Mouse (Mus musculus) liver, embryonic 14.5 days (tissue): Measurements from ENCODE around the gene Gm39566. TPM values are rescaled to one million over a fixed set of nuclear protein-coding genes. Genes with fewer than 3 reads are reported as not detected.

Experiments
- ATAC-seq: fragments of 200-750 bp; cut with Nextera tagmentation; 2 replicates; pipeline ENCODE4 v1.8.0; 2017; ENCODE audit warnings: moderate number of reproducible peaks, mild to moderate bottlenecking, moderate library complexity; ENCODE audit not compliant: insufficient read depth
- DNase-seq, 3 experiments: peaks; one replicate each; pipeline ENCODE4 v3.0.0-alpha.2; 2012 to 2013; ENCODE audit warnings: low read depth in 3 of 3, low spot score in 3 of 3
- H3K27ac ChIP-seq: fragments of 300-500 bp; sonication (generic); 2 replicates; pipeline ENCODE4 v1.5.1; 2014; ENCODE audit warnings: moderate library complexity, mild to moderate bottlenecking, control low read depth, inconsistent platforms
- H3K27me3 ChIP-seq: fragments of 300-500 bp; sonication (generic); 2 replicates; pipeline ENCODE4 v1.6.1; 2014; ENCODE audit warnings: mild to moderate bottlenecking, low read length, moderate library complexity; ENCODE audit not compliant: control insufficient read depth, insufficient read depth
- H3K36me3 ChIP-seq: fragments of 300-500 bp; sonication (generic); replicated peaks from 2 replicates; pipeline ENCODE4 v1.6.1; 2014; ENCODE audit warnings: low read depth; ENCODE audit not compliant: control insufficient read depth, insufficient read depth
- H3K4me1 ChIP-seq, 2 experiments: fragments of 200-500 bp in 1 of 2; fragments of 300-500 bp in 1 of 2; sonication (generic) in 1 of 2; replicated peaks; 2 replicates each; pipeline ENCODE4 v1.6.1; 2012 to 2014; ENCODE audit warnings: antibody characterized with exemption in 1 of 2, inconsistent platforms in 1 of 2, low read length in 1 of 2; ENCODE audit not compliant: control insufficient read depth in 2 of 2, insufficient read depth in 2 of 2
- H3K4me2 ChIP-seq: fragments of 300-500 bp; sonication (generic); 2 replicates; pipeline ENCODE4 v1.6.1; 2014; ENCODE audit warnings: low read depth, mild to moderate bottlenecking, control low read depth, moderate library complexity
- H3K4me3 ChIP-seq, 2 experiments: fragments of 200-500 bp in 1 of 2; fragments of 300-500 bp in 1 of 2; sonication (generic) in 1 of 2; 2 replicates each; pipeline ENCODE4 v1.5.1; 2012 to 2014; ENCODE audit warnings: low read depth in 2 of 2, low read length in 2 of 2, mild to moderate bottlenecking in 2 of 2, control low read depth in 1 of 2, inconsistent platforms in 1 of 2, moderate library complexity in 1 of 2; ENCODE audit not compliant: insufficient read depth in 1 of 2
- H3K9ac ChIP-seq: fragments of 300-500 bp; sonication (generic); replicated peaks from 2 replicates; pipeline ENCODE4 v1.6.1; 2014; ENCODE audit warnings: mild to moderate bottlenecking, control low read depth, moderate library complexity
- H3K9me3 ChIP-seq: fragments of 300-500 bp; sonication (generic); 2 replicates; pipeline ENCODE4 v1.6.1; 2016; ENCODE audit warnings: low read length, mixed read lengths; ENCODE audit not compliant: control insufficient read depth
- CTCF ChIP-seq: IDR thresholded peaks from 2 replicates; pipeline ENCODE4 v1.5.1; 2016; ENCODE audit warnings: antibody characterized with exemption, low read depth, control low read depth
- EP300 ChIP-seq: IDR thresholded peaks from 2 replicates; pipeline ENCODE4 v1.6.1; 2016; ENCODE audit warnings: antibody characterized with exemption, low read depth
- WGBS: fragments of 180-500 bp; shearing (Covaris S2); extraction: QIAGEN DNeasy Blood & Tissue Kit; methylation state at CpG from one replicate; pipeline ENCODE4 v1.1.7; 2014; ENCODE audit not compliant: insufficient replicate concordance; 5-methylcytosine and 5-hydroxymethylcytosine counted together
- polyA plus RNA-seq, 2 experiments: library from polyadenylated mRNA; depleted of rRNA in 1 of 2; stranded (reverse) in 1 of 2; unstranded in 1 of 2; fragments of >200 nt; fragmentation: Nextera tagmentation in 1 of 2; extraction: Ambion mirVana in 1 of 2; gene quantifications; 2 replicates each; pipeline versions ENCODE4 v1.2.1 to v1.2.3; 2012 to 2014

Gm39566 gene
- polyA plus RNA-seq, 2 experiments, result not detected

DNA sequence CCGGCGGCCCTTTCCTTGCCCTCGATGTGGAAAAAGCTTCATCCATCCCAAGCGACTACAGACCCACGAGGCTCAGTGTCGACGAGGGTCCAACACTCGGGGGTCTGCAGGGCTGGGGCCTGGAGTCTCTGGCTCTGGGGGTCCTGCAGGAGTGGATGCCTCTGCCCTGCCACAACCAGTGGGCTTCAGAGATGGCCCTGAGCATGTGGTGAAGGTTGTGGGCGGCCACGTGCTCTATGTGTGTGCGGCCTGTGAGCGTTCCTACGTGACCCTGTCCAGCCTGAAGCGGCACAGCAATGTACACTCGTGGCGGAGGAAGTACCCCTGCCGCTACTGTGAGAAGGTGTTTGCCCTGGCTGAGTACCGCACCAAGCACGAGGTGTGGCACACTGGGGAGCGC is 38.6 kb downstream of the Gm39566 start:
- no peaks in the 10 kb centered on the region for H3K9me3 ChIP-seq
- H3K27me3 ChIP-seq, result peaks cover 8% of the 10 kb centered on the region
- no peak overlapping the region for H3K27ac ChIP-seq
- ATAC-seq (no peak), DNase-seq (no peak)
- H3K9ac ChIP-seq, result no peak overlapping the region
- no peaks in the 10 kb centered on the region for H3K4me1 ChIP-seq
- H3K4me2 ChIP-seq, result no peak overlapping the region
- TF ChIP-seq CTCF (no peak), EP300 (no peak)
- no peak overlapping the region for H3K4me3 ChIP-seq
- WGBS, result 73% methylated on average over 20 of the region's 20 CpGs
- no peaks in the 10 kb centered on the region for H3K36me3 ChIP-seq

DNA sequence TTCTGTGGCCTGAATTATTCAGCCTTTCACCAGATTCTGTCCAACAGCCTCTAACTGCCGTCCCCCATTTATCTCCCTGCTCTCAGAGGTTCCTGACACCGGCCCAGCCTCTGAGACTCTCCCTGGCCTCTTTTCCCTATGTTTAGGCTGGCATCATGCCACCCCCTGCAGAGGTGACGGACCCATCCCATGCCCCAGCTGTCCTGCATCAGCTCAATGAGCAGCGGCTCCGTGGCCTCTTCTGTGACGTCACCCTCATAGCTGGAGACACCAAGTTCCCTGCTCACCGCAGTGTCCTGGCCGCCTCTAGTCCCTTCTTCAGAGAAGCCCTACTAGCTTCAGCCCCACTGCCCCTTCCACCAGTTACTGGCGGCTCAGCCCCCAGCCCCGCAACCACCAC is 39.4 kb downstream of the Gm39566 start:
- ATAC-seq (no peak), DNase-seq (no peak)
- Histone ChIP-seq H3K9ac (no peak overlapping the region), H3K27ac (no peak overlapping the region), H3K36me3 (no peaks in the 10 kb centered on the region), H3K9me3 (no peaks in the 10 kb centered on the region), H3K27me3 (peaks cover 7% of the 10 kb centered on the region), H3K4me1 (no peaks in the 10 kb centered on the region), H3K4me3 (no peak overlapping the region), H3K4me2 (no peak overlapping the region)
- WGBS, result 62% methylated on average over 10 of the region's 10 CpGs
- TF ChIP-seq EP300 (no peak), CTCF (no peak)

DNA sequence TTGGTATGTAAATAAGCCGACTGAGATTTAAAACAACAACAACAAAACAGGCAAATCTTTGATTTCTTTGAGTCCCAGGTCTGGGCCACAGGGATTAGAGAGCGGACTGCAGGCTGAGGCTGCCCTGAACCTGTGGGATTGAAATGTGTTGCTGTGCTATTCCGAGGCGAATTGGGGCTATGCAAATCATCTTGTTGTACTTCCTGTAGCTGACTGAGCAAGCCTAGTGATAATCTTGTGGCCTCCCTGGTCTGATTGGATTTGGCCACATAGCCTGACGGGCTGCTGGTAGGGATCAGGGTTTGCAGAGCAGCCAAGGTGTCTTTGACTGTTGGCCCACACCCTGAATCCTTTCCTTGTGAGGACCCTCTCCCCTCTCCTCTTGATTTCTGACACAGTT is 40.1 kb downstream of the Gm39566 start:
- H3K4me3 ChIP-seq, result no peak overlapping the region
- ATAC-seq, result no peak
- no peak overlapping the region for H3K4me2 ChIP-seq
- no peaks in the 10 kb centered on the region for H3K4me1 ChIP-seq
- H3K9me3 ChIP-seq, result no peaks in the 10 kb centered on the region
- H3K36me3 ChIP-seq, result no peaks in the 10 kb centered on the region
- no peak for DNase-seq
- TF ChIP-seq EP300, result no peak
- no peak for TF ChIP-seq CTCF
- no peak overlapping the region for H3K9ac ChIP-seq
- WGBS, result 33% methylated on average over 5 of the region's 5 CpGs
- H3K27ac ChIP-seq, result no peak overlapping the region
- peaks cover 4% of the 10 kb centered on the region; the same call in 1 of the 2 replicates for H3K27me3 ChIP-seq

DNA sequence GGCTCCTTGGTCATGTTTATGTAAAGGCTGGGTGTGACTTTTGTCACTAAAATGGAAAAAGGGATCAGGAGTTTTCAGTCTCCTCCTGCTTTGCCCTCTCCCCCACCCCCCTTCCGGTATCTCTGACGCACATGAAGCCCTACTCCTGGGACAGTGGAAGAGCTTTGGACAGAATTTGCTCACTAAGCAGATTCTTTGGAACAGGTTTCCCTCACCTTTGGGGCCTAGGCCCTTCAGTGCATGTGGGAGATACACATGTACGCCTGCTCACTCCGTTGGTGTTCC is 47.5 kb downstream of the Gm39566 start:
- no peak for DNase-seq
- H3K36me3 ChIP-seq, result no peaks in the 10 kb centered on the region
- H3K27ac ChIP-seq, result no peak overlapping the region
- no peak for ATAC-seq
- WGBS, result 66% methylated on average over 4 of the region's 4 CpGs
- no peaks in the 10 kb centered on the region for H3K27me3 ChIP-seq
- 0 out of 2 replicates have a peak overlapping the region, but pooled peaks have one; percentile 94 for H3K4me2 ChIP-seq
- TF ChIP-seq CTCF, result no peak
- no peak for TF ChIP-seq EP300
- no peak overlapping the region for H3K4me3 ChIP-seq
- no peaks in the 10 kb centered on the region for H3K9me3 ChIP-seq
- H3K9ac ChIP-seq, result no peak overlapping the region
- peaks cover 2 to 13% of the 10 kb centered on the region in 2 experiments for H3K4me1 ChIP-seq

DNA sequence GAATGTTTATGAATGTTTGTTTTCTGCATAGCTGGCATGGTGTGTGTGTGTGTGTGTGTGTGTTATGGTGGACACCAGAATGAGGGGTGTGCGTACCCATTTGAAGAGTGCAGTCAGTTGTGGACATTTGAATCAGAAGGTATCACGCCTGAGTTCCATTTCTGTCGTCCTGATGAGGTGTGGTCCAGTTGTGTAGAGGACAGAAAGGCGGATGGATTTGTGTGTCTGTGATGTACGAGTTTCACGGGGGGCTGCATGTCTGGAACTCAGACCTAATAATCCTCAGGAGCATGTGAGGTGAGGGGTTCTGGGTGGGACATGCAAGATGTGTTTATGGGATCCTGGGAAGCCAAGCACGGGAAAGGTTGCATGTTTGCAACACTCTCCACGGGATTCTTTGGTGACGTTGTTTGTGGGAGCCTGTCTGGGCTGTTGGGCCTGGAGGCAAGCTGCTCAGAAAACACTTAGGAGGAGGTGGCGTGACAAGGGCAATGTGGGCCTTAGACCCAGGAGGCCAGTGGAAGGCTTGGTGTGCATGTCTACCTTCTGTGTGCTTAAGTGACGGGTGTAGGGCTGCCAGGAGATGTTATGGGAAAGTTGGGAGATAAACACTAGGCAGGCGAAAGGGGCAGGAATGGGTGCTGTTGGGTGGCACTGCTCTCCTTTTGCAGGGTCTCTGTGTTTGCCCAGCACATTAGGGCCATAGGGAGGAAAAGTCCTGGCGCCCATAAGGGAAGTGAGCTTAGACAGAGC is 48.0 kb downstream of the Gm39566 start:
- WGBS, result 69% methylated on average over 13 of the region's 13 CpGs
- no peak overlapping the region for H3K9ac ChIP-seq

More for the DNA sequence above, 48.0 kb downstream of the Gm39566 start:
- H3K36me3 ChIP-seq, result no peaks in the 10 kb centered on the region
- no peaks in the 10 kb centered on the region for H3K27me3 ChIP-seq
- peak overlapping the region; percentile 94 for H3K4me2 ChIP-seq
- H3K4me3 ChIP-seq, result peak overlapping the region; percentile 68 to 75
- DNase-seq (no peak), ATAC-seq (no peak)
- H3K9me3 ChIP-seq, result no peaks in the 10 kb centered on the region
- peaks cover 2 to 13% of the 10 kb centered on the region in 2 experiments for H3K4me1 ChIP-seq
- no peak for TF ChIP-seq CTCF
- no peak for TF ChIP-seq EP300
- no peak overlapping the region for H3K27ac ChIP-seq
